Mouse (Mus musculus) CH12.LX (cell line): ENCODE measurements at regions not wholly inside any gene's neighbourhood (a gene's known extent, or its start where the extent isn't known, plus 50 kb on each side); places are given as distances from the start of the nearest gene placed in this dataset.

Experiments used
- DNase-seq: peaks from one replicate; pipeline ENCODE4 v3.0.0-alpha.2; 2013; ENCODE audit errors: extremely low read depth
- H3K27ac ChIP-seq: 2 replicates; pipeline ENCODE4 v1.5.1; 2012; ENCODE audit warnings: low read depth, mild to moderate bottlenecking, control low read depth, moderate library complexity; ENCODE audit not compliant: insufficient read depth
- H3K27me3 ChIP-seq: replicated peaks from 2 replicates; pipeline ENCODE3; 2012; ENCODE audit warnings: inconsistent platforms
- H3K36me3 ChIP-seq, 2 experiments: replicated peaks in 1 of 2; 2 replicates each; pipeline versions ENCODE3 to v1.6.1; 2012; ENCODE audit warnings: inconsistent platforms in 1 of 2, low read length in 1 of 2, mild to moderate bottlenecking in 1 of 2, mixed read lengths in 1 of 2, moderate library complexity in 1 of 2; ENCODE audit not compliant: control insufficient read depth in 1 of 2, insufficient read depth in 1 of 2
- H3K4me1 ChIP-seq, 2 experiments: 2 replicates each; pipeline ENCODE4 v1.6.1; 2012; ENCODE audit warnings: inconsistent platforms in 1 of 2, moderate library complexity in 1 of 2; ENCODE audit not compliant: insufficient read depth in 2 of 2, control insufficient read depth in 1 of 2
- H3K4me2 ChIP-seq: 2 replicates; pipeline ENCODE4 v1.6.1; 2012; ENCODE audit warnings: low read depth, mild to moderate bottlenecking, control low read depth; ENCODE audit not compliant: poor library complexity, insufficient read depth, severe bottlenecking
- H3K4me3 ChIP-seq, 3 experiments: fragments of 150-350 bp in 1 of 3; sonication (generic) in 1 of 3; replicated peaks in 1 of 3; 2 replicates each; pipeline versions ENCODE3 to v1.5.1; 2011 to 2012; ENCODE audit warnings: low read depth in 2 of 3, low read length in 2 of 3, mild to moderate bottlenecking in 2 of 3, moderate library complexity in 2 of 3, control low read depth in 1 of 3, improper control_type of control experiment in 1 of 3, inconsistent platforms in 1 of 3, mixed read lengths in 1 of 3; ENCODE audit not compliant: poor library complexity in 1 of 3
- H3K79me2 ChIP-seq: replicated peaks from 2 replicates; pipeline ENCODE4 v1.6.1; 2012; ENCODE audit warnings: mild to moderate bottlenecking, moderate library complexity; ENCODE audit not compliant: control insufficient read depth, poor library complexity, insufficient read depth, severe bottlenecking; ENCODE audit errors: extremely low read depth
- H3K9ac ChIP-seq: 2 replicates; pipeline ENCODE4 v1.6.1; 2012; ENCODE audit warnings: low read depth, mild to moderate bottlenecking, control low read depth, moderate library complexity; ENCODE audit not compliant: insufficient read depth
- H3K9me3 ChIP-seq: replicated peaks from 2 replicates; pipeline ENCODE3; 2012; ENCODE audit warnings: low read length, inconsistent platforms, mixed read lengths
- CHD2 ChIP-seq: IDR thresholded peaks from 2 replicates; pipeline ENCODE4 v1.6.1; 2011; ENCODE audit warnings: low read length, improper control_type of control experiment
- CTCF ChIP-seq, 2 experiments: IDR thresholded peaks in 1 of 2; conservative IDR thresholded peaks in 1 of 2; 2 replicates each; pipeline ENCODE4 v1.5.1; 2011 to 2012; ENCODE audit warnings: low read depth in 2 of 2, low read length in 2 of 2, improper control_type of control experiment in 1 of 2, inconsistent platforms in 1 of 2, mild to moderate bottlenecking in 1 of 2, moderate library complexity in 1 of 2
- ELF1 ChIP-seq: IDR thresholded peaks from 2 replicates; pipeline ENCODE4 v1.6.1; 2014; ENCODE audit warnings: low read depth, mild to moderate bottlenecking, inconsistent platforms, low read length, improper control_type of control experiment
- EP300 ChIP-seq: IDR thresholded peaks from 2 replicates; pipeline ENCODE4 v1.6.1; 2011; ENCODE audit warnings: low read length, improper control_type of control experiment
- GABPA ChIP-seq: IDR thresholded peaks from 2 replicates; pipeline ENCODE4 v1.6.1; 2012; ENCODE audit warnings: low read depth, low read length, improper control_type of control experiment, inconsistent platforms; ENCODE audit not compliant: insufficient replicate concordance
- HCFC1 ChIP-seq: IDR thresholded peaks from 2 replicates; pipeline ENCODE4 v1.6.1; 2012; ENCODE audit warnings: low read depth, mild to moderate bottlenecking, inconsistent platforms, low read length, improper control_type of control experiment
- IRF4 ChIP-seq: IDR thresholded peaks from 2 replicates; pipeline ENCODE4 v1.6.1; 2014; ENCODE audit warnings: low read depth, mild to moderate bottlenecking, inconsistent platforms, low read length, improper control_type of control experiment
- JUN ChIP-seq: IDR thresholded peaks from 2 replicates; pipeline ENCODE4 v1.6.1; 2011; ENCODE audit warnings: low read depth, mild to moderate bottlenecking, low read length, improper control_type of control experiment, moderate library complexity; ENCODE audit not compliant: insufficient read depth
- JUND ChIP-seq: conservative IDR thresholded peaks from 2 replicates; pipeline ENCODE4 v1.6.1; 2011; ENCODE audit warnings: low read depth, low read length, improper control_type of control experiment
- KAT2A ChIP-seq: IDR thresholded peaks from 2 replicates; pipeline ENCODE4 v1.6.1; 2012; ENCODE audit warnings: low read length, improper control_type of control experiment, inconsistent platforms; ENCODE audit not compliant: insufficient replicate concordance
- MXI1 ChIP-seq: IDR thresholded peaks from 2 replicates; pipeline ENCODE4 v1.6.1; 2011; ENCODE audit warnings: mild to moderate bottlenecking, low read depth, low read length, improper control_type of control experiment
- MYC ChIP-seq: IDR thresholded peaks from 2 replicates; pipeline ENCODE4 v1.6.1; 2011; ENCODE audit warnings: low read depth, mild to moderate bottlenecking, improper control_type of control experiment, low read length
- NELFE ChIP-seq: IDR thresholded peaks from 2 replicates; pipeline ENCODE4 v1.6.1; 2011; ENCODE audit warnings: low read depth, low read length, improper control_type of control experiment
- PAX5 ChIP-seq: IDR thresholded peaks from 2 replicates; pipeline ENCODE4 v1.6.1; 2012; ENCODE audit warnings: low read length, inconsistent platforms, mixed read lengths
- RAD21 ChIP-seq: IDR thresholded peaks from 2 replicates; pipeline ENCODE4 v1.6.1; 2011; ENCODE audit warnings: low read depth, mild to moderate bottlenecking, low read length, improper control_type of control experiment, moderate library complexity
- RCOR1 ChIP-seq: conservative IDR thresholded peaks from 2 replicates; pipeline ENCODE4 v1.6.1; 2012; ENCODE audit warnings: low read depth, mild to moderate bottlenecking, inconsistent platforms, low read length, improper control_type of control experiment
- SMC3 ChIP-seq: IDR thresholded peaks from 2 replicates; pipeline ENCODE4 v1.6.1; 2011; ENCODE audit warnings: low read depth, low read length, improper control_type of control experiment
- TBP ChIP-seq: conservative IDR thresholded peaks from 2 replicates; pipeline ENCODE4 v1.6.1; 2011; ENCODE audit warnings: low read depth, low read length, improper control_type of control experiment
- TCF12 ChIP-seq: IDR thresholded peaks from 2 replicates; pipeline ENCODE4 v1.6.1; 2014; ENCODE audit warnings: low read depth, mild to moderate bottlenecking, inconsistent platforms, low read length, improper control_type of control experiment
- USF1 ChIP-seq: IDR thresholded peaks from 2 replicates; pipeline ENCODE4 v1.6.1; 2014; ENCODE audit warnings: low read depth, mild to moderate bottlenecking, inconsistent platforms, low read length, improper control_type of control experiment
- USF2 ChIP-seq: conservative IDR thresholded peaks from 2 replicates; pipeline ENCODE4 v1.6.1; 2011; ENCODE audit warnings: low read depth, low read length, improper control_type of control experiment
- ZC3H11A ChIP-seq: IDR thresholded peaks from 2 replicates; pipeline ENCODE4 v1.6.1; 2012; ENCODE audit warnings: low read depth, mild to moderate bottlenecking, inconsistent platforms, low read length, improper control_type of control experiment
- ZKSCAN1 ChIP-seq: IDR thresholded peaks from 2 replicates; pipeline ENCODE4 v1.6.1; 2012; ENCODE audit warnings: low read depth, inconsistent platforms, low read length, improper control_type of control experiment, borderline replicate concordance
- ZMIZ1 ChIP-seq: IDR thresholded peaks from 2 replicates; pipeline ENCODE4 v1.6.1; 2012; ENCODE audit warnings: low read depth, mild to moderate bottlenecking, inconsistent platforms, low read length, improper control_type of control experiment
- dilution Hi-C: fragments of 300-500 bp; cut with MboI; formaldehyde crosslinking; loops from 2 replicates; pipeline ENCODE4 v1.14.3; 2020; ENCODE audit warnings: low sequenced_read_pairs; ENCODE audit not compliant: extremely low pct_unique_long_range_greater_than_20kb, extremely low pct_ligation_motif_present
- in situ Hi-C: fragments of 300-500 bp; cut with MboI; formaldehyde crosslinking; loops from 3 replicates; pipeline ENCODE4 v1.14.3; 2019; ENCODE audit warnings: low sequenced_read_pairs, low pct_ligation_motif_present, low pct_unique_long_range_greater_than_20kb, mixed read lengths

GRCm38 (mm10) chr1:127107485-127107884, 97.3 kb upstream of the Mgat5 start:
- Histone ChIP-seq H3K27ac (no peak overlapping the region), H3K27me3 (no peaks in the 10 kb centered on the region), H3K4me2 (no peak overlapping the region), H3K9me3 (no peaks in the 10 kb centered on the region)
- dilution Hi-C loops = no loop called here
- in situ Hi-C loops = no loop called here
- no peak for TF ChIP-seq EP300
- TF ChIP-seq MXI1 = no peak
- TF ChIP-seq KAT2A = no peak
- TF ChIP-seq ZC3H11A = no peak
- TF ChIP-seq JUND = no peak
- TF ChIP-seq RAD21 = no peak
- TF ChIP-seq USF2 = no peak
- TF ChIP-seq GABPA = no peak
- TF ChIP-seq ZKSCAN1 = no peak
- TF ChIP-seq JUN = no peak
- no peak for TF ChIP-seq TBP
- TF ChIP-seq ZMIZ1 = no peak
- no peak for TF ChIP-seq USF1
- TF ChIP-seq, all 38 proteins: peak for 0
- Histone ChIP-seq H3K36me3 (no peaks in the 10 kb centered on the region), H3K4me1 (no peaks in the 10 kb centered on the region), H3K4me3 (no peak overlapping the region), H3K79me2 (no peaks in the 10 kb centered on the region), H3K9ac (no peak overlapping the region)
- no peak for DNase-seq

- in situ Hi-C loops = no loop called here
- no peaks in the 10 kb centered on the region for H3K4me1 ChIP-seq
- TF ChIP-seq NELFE (no peak), ELF1 (no peak), RCOR1 (no peak), USF1 (no peak), IRF4 (no peak), SMC3 (no peak), PAX5 (no peak), KAT2A (no peak), CHD2 (no peak), TCF12 (no peak), HCFC1 (no peak), MYC (no peak), CTCF (conservative IDR thresholded peaks at IDR 0.05 in 1 of 2, IDR thresholded peaks at IDR 0.05 in 1 of 2; ENCODE audit: low read depth in 2 of 2, low read length in 2 of 2) (no peak)
- H3K9ac ChIP-seq = no peak overlapping the region
- no peak for DNase-seq
- H3K27me3 ChIP-seq = no peaks in the 10 kb centered on the region
- H3K79me2 ChIP-seq = no peaks in the 10 kb centered on the region
- H3K4me2 ChIP-seq = no peak overlapping the region
- dilution Hi-C loops = no loop called here
- H3K36me3 ChIP-seq = no peaks in the 10 kb centered on the region
- H3K27ac ChIP-seq = no peak overlapping the region
- H3K9me3 ChIP-seq = peaks cover 4% of the 10 kb centered on the region
- no peak overlapping the region for H3K4me3 ChIP-seq
Measured at GRCm38 (mm10) chr1:127105861-127106260, 99.0 kb upstream of the Mgat5 start.
